Mouse (Mus musculus): Measurements from ENCODE around the gene Ssrp1. TPM values are rescaled to one million over a fixed set of nuclear protein-coding genes. Genes with fewer than 3 reads are reported as not detected.

Gene Ssrp1
- polyA plus RNA-seq, 1 experiment, result 191 TPM

DNA sequence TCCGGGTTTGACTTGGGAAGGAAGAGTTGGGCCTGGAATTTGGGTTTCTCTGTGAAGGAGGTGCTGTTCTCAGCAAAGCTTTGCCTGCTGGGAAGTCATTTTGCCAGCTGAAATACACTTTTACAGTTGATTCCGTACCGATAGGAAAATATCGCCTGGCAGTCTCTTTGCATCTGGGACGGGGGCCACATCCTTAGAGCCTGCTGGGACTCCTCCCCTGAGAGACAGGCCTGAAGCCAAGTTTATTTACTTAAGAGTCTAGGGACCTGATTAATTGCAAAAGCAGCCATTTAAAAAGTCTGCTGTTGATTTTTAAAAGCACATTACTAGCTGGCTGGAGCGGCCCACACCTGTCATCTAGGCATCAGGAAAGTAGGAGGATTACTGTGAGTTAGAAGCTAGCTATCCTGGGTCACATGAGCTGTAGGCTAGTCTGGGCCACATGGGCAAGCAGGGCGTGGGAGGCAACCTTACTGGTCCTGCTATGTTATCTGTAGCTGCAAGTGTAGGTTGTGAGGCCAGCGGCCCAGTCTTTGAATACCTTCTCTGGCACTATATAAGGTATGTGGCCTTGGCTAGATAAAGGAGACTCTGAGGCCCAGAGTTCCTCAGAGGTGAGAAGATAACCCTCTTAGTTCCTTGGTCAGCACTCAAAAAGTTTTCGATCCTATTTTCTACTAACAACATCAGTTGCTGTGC lies 25.0 kb upstream of the Ssrp1 start:
- no peak for TF ChIP-seq CTCF (IDR thresholded peaks at IDR 0.05; ENCODE audit: borderline replicate concordance, extremely low read depth, insufficient read depth, insufficient read length)
- no peak for TF ChIP-seq POLR2A (IDR thresholded peaks at IDR 0.05; ENCODE audit: borderline replicate concordance, extremely low read depth, insufficient read depth, insufficient read length, poor library complexity, severe bottlenecking)
- peak; percentile 69 for DNase-seq (ENCODE audit: low read depth)

- peak; percentile 45 for DNase-seq (ENCODE audit: low read depth)
- TF ChIP-seq POLR2A (IDR thresholded peaks at IDR 0.05; ENCODE audit: borderline replicate concordance, extremely low read depth, insufficient read depth, insufficient read length, poor library complexity, severe bottlenecking), result no peak
- no peak for TF ChIP-seq CTCF (IDR thresholded peaks at IDR 0.05; ENCODE audit: borderline replicate concordance, extremely low read depth, insufficient read depth, insufficient read length)
Measured at GRCm38 (mm10) chr2:85012679-85013078, 24.4 kb upstream of the Ssrp1 start.

DNA sequence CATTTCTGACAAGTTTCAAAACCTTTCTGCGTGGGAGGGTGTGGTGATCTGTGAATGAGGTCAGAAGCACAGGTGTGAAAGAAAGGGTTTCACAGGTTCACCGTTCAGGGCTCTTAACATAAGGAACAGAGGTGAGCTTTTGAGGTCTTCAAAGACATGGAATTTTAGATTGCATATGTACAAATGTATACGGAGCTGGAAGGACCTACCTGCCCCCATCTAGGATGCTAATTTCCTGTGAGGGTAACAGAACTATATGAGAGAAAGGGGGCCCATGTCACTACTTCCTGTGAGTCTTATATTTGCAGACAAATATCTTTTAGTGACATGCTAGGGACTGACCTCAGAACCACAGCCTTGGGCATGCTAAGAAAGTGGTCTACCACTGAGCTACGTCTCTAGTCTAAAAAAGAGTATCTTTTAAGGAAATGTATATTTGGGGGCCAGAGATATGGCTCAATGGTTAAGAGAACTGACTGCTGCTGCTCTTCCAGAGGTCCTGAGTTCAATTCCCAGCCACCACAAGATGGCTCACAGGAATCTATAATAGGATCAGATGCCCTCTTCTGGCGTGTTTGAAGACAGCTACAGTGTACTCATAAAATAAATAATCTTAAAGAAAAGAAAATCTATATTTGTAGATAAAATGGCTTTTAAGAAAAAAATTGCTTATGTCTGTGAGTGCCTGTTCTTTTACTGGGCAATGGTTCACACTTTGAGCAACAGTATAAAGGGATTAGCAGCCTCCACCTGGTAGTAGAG lies 23.0 kb upstream of the Ssrp1 start:
- TF ChIP-seq CTCF (IDR thresholded peaks at IDR 0.05; ENCODE audit: borderline replicate concordance, extremely low read depth, insufficient read depth, insufficient read length), result no peak
- TF ChIP-seq POLR2A (IDR thresholded peaks at IDR 0.05; ENCODE audit: borderline replicate concordance, extremely low read depth, insufficient read depth, insufficient read length, poor library complexity, severe bottlenecking), result no peak

DNA sequence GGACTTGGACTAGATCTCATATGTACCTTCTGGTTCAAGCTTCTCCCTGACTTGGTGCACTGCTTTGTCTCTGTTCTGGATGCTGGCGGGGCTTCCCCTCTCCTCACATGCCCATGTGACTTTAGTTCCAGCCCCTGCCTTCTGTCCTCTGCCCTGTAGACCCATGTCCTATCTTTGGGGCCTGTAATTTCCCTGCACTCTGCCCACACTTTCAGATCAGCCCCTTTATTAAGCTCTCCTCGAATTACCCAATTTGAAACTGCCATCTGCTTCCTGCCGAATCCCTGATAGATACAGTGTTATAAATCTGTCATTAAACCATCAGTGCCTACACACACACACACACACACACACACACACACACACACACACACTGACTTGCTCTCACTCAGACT lies 22.4 kb upstream of the Ssrp1 start:
- TF ChIP-seq CTCF (IDR thresholded peaks at IDR 0.05; ENCODE audit: borderline replicate concordance, extremely low read depth, insufficient read depth, insufficient read length) (no peak), POLR2A (IDR thresholded peaks at IDR 0.05; ENCODE audit: borderline replicate concordance, extremely low read depth, insufficient read depth, insufficient read length, poor library complexity, severe bottlenecking) (no peak)

More for the DNA sequence above, 23.0 kb upstream of the Ssrp1 start:
- no peak for DNase-seq (ENCODE audit: low read depth)

DNA sequence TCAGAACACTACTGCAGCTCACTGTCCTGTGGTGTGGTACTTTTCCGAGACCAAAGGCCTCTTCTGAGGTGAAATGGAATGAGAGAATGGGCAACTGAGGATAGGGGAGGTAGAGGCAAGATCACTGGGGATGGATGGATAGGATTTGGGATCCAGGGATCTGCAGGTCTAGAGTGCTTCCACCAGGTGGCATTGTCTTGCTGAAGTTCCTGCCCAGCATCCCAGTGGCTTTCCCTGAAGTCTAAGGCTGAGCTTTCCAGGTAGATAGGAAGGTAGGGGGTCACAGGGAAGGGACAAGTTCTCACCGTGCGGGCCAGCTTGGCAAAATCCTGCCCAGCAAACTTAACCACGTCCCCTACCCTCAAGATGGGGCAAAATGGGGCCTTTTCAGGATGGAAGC lies 15.0 kb upstream of the Ssrp1 start:
- peak; percentile 39 for DNase-seq (ENCODE audit: low read depth)
- TF ChIP-seq CTCF (IDR thresholded peaks at IDR 0.05; ENCODE audit: borderline replicate concordance, extremely low read depth, insufficient read depth, insufficient read length) (peak; percentile 72), POLR2A (IDR thresholded peaks at IDR 0.05; ENCODE audit: borderline replicate concordance, extremely low read depth, insufficient read depth, insufficient read length, poor library complexity, severe bottlenecking) (no peak)

More for the DNA sequence above, 22.4 kb upstream of the Ssrp1 start:
- no peak for DNase-seq (ENCODE audit: low read depth)

GRCm38 (mm10) chr2:85026178-85026577 lies 10.9 kb upstream of the Ssrp1 start:
- TF ChIP-seq POLR2A (IDR thresholded peaks at IDR 0.05; ENCODE audit: borderline replicate concordance, extremely low read depth, insufficient read depth, insufficient read length, poor library complexity, severe bottlenecking) (no peak), CTCF (IDR thresholded peaks at IDR 0.05; ENCODE audit: borderline replicate concordance, extremely low read depth, insufficient read depth, insufficient read length) (no peak)
- DNase-seq (ENCODE audit: low read depth), result no peak

- no peak for DNase-seq (ENCODE audit: low read depth)
- TF ChIP-seq POLR2A (IDR thresholded peaks at IDR 0.05; ENCODE audit: borderline replicate concordance, extremely low read depth, insufficient read depth, insufficient read length, poor library complexity, severe bottlenecking), result no peak
- no peak for TF ChIP-seq CTCF (IDR thresholded peaks at IDR 0.05; ENCODE audit: borderline replicate concordance, extremely low read depth, insufficient read depth, insufficient read length)
Measured at GRCm38 (mm10) chr2:85027281-85027680, 9.8 kb upstream of the Ssrp1 start.

GRCm38 (mm10) chr2:85029897-85030296 lies 7.1 kb upstream of the Ssrp1 start:
- TF ChIP-seq POLR2A (IDR thresholded peaks at IDR 0.05; ENCODE audit: borderline replicate concordance, extremely low read depth, insufficient read depth, insufficient read length, poor library complexity, severe bottlenecking), result no peak
- TF ChIP-seq CTCF (IDR thresholded peaks at IDR 0.05; ENCODE audit: borderline replicate concordance, extremely low read depth, insufficient read depth, insufficient read length), result no peak
- DNase-seq (ENCODE audit: low read depth), result no peak

DNA sequence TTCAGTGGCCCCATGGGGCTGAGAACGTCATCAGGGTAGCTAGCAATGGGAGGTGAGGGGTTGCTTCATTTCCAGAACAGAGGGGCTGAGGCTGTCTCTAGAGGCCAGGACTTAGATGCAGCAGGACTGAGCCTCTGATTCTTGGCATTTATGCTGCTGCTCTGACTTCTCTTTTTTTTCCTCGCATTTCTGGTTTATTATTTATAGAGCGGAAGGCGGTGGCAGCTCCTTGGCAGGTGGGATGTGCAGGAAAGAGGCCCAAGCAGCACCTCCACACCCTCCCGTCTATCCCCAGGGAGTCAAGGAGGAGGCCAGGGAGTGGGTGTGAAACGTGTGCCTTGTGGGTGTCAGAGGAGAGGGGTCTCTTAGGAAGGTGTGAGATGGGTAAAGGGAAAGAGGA lies 6.0 kb upstream of the Ssrp1 start:
- TF ChIP-seq CTCF (IDR thresholded peaks at IDR 0.05; ENCODE audit: borderline replicate concordance, extremely low read depth, insufficient read depth, insufficient read length), result no peak
- no peak for TF ChIP-seq POLR2A (IDR thresholded peaks at IDR 0.05; ENCODE audit: borderline replicate concordance, extremely low read depth, insufficient read depth, insufficient read length, poor library complexity, severe bottlenecking)
- no peak for DNase-seq (ENCODE audit: low read depth)

GRCm38 (mm10) chr2:85033121-85033520 lies 3.9 kb upstream of the Ssrp1 start:
- no peak for DNase-seq (ENCODE audit: low read depth)
- TF ChIP-seq CTCF (IDR thresholded peaks at IDR 0.05; ENCODE audit: borderline replicate concordance, extremely low read depth, insufficient read depth, insufficient read length) (no peak), POLR2A (IDR thresholded peaks at IDR 0.05; ENCODE audit: borderline replicate concordance, extremely low read depth, insufficient read depth, insufficient read length, poor library complexity, severe bottlenecking) (no peak)

- no peak for DNase-seq (ENCODE audit: low read depth)
- TF ChIP-seq POLR2A (IDR thresholded peaks at IDR 0.05; ENCODE audit: borderline replicate concordance, extremely low read depth, insufficient read depth, insufficient read length, poor library complexity, severe bottlenecking) (no peak), CTCF (IDR thresholded peaks at IDR 0.05; ENCODE audit: borderline replicate concordance, extremely low read depth, insufficient read depth, insufficient read length) (no peak)
Measured at GRCm38 (mm10) chr2:85034169-85034568, 2.9 kb upstream of the Ssrp1 start.
